Mouse (Mus musculus) hindbrain, embryonic 16.5 days (tissue): ENCODE data around the gene Esam. TPM values are rescaled to one million over a fixed set of nuclear protein-coding genes. Genes with fewer than 3 reads are reported as not detected.
A peak's percentile ranks its signal among the peaks of the same experiment; 100 is the strongest.

Experiments
- ATAC-seq: fragments of 200-750 bp; cut with Nextera tagmentation; 2 replicates; pipeline ENCODE4 v1.8.0; 2017; ENCODE audit warnings: moderate TSS enrichment, moderate library complexity
- H3K27ac ChIP-seq: fragments of 300-500 bp; sonication (generic); 2 replicates; pipeline ENCODE4 v1.5.1; 2014; ENCODE audit warnings: low read depth, mild to moderate bottlenecking, control low read depth, low read length, moderate library complexity
- H3K27me3 ChIP-seq: fragments of 300-500 bp; sonication (generic); replicated peaks from 2 replicates; pipeline ENCODE4 v1.6.1; 2014; ENCODE audit warnings: low read length; ENCODE audit not compliant: control insufficient read depth, insufficient read depth
- H3K36me3 ChIP-seq: fragments of 300-500 bp; sonication (generic); 2 replicates; pipeline ENCODE4 v1.6.1; 2014; ENCODE audit warnings: mild to moderate bottlenecking, low read length, moderate library complexity, mixed read lengths; ENCODE audit not compliant: control insufficient read depth, insufficient read depth
- H3K4me1 ChIP-seq: fragments of 300-500 bp; sonication (generic); 2 replicates; pipeline ENCODE4 v1.6.1; 2014; ENCODE audit warnings: low read depth, low read length; ENCODE audit not compliant: control insufficient read depth, insufficient read depth
- H3K4me2 ChIP-seq: fragments of 300-500 bp; sonication (generic); 2 replicates; pipeline ENCODE4 v1.6.1; 2014; ENCODE audit warnings: mild to moderate bottlenecking, low read length, control low read depth, moderate library complexity
- H3K4me3 ChIP-seq: fragments of 300-500 bp; sonication (generic); 2 replicates; pipeline ENCODE4 v1.5.1; 2014; ENCODE audit warnings: mild to moderate bottlenecking, low read length, control low read depth, moderate library complexity
- H3K9ac ChIP-seq: fragments of 300-500 bp; sonication (generic); 2 replicates; pipeline ENCODE4 v1.6.1; 2014; ENCODE audit warnings: low read depth, mild to moderate bottlenecking, control low read depth, low read length, moderate library complexity
- H3K9me3 ChIP-seq: fragments of 300-500 bp; sonication (generic); 2 replicates; pipeline ENCODE4 v1.6.1; 2014; ENCODE audit warnings: mild to moderate bottlenecking, low read length, moderate library complexity; ENCODE audit not compliant: control insufficient read depth
- WGBS: fragments of 180-500 bp; shearing (Covaris S2); extraction: QIAGEN DNeasy Blood & Tissue Kit; methylation state at CpG from one replicate; pipeline ENCODE4 v1.1.7; 2014; 5-methylcytosine and 5-hydroxymethylcytosine counted together
- polyA plus RNA-seq: library from polyadenylated mRNA; unstranded; fragments of >200 nt; fragmentation: Nextera tagmentation; extraction: Ambion mirVana; gene quantifications from 2 replicates; pipeline ENCODE4 v1.2.1, GENCODE M21; 2015

Gene Esam
- polyA plus RNA-seq, result 44.6 and 47.6 TPM in 2 replicates

- peak; percentile 2; the same call in 1 of the 2 replicates for ATAC-seq
- peak within 1 kb of the TSS; percentile 35; the same call in 1 of the 2 replicates for H3K9ac ChIP-seq
These were observed at the start of gene Esam for GRCm38 (mm10) chr9:37527396-37528224. TSS of gene Esam (plus strand) at chr9:37528078.

GRCm38 (mm10) chr9:37485146-37485545 lies 42.7 kb upstream of the Esam start:
- Histone ChIP-seq H3K4me1 (peaks cover 6% of the 10 kb centered on the region), H3K9me3 (no peaks in the 10 kb centered on the region), H3K27ac (no peak overlapping the region), H3K4me3 (no peak overlapping the region), H3K36me3 (no peaks in the 10 kb centered on the region), H3K4me2 (no peak overlapping the region), H3K9ac (no peak overlapping the region), H3K27me3 (no peaks in the 10 kb centered on the region)
- ATAC-seq, result no peak
- 72% methylated on average over 5 of the region's 5 CpGs for WGBS

More at GRCm38 (mm10) chr9:37527396-37528224, at the start of gene Esam:
- no peaks in the 10 kb centered on the region for H3K9me3 ChIP-seq
- 9% methylated on average over 41 of the region's 41 CpGs for WGBS
- H3K4me3 ChIP-seq, result peak within 1 kb of the TSS; percentile 20
- H3K36me3 ChIP-seq, result peaks cover 14% of the 10 kb centered on the region; the same call in 1 of the 2 replicates
- peak within 1 kb of the TSS; percentile 24; the same call in 1 of the 2 replicates for H3K27ac ChIP-seq
- H3K27me3 ChIP-seq, result peaks cover 35% of the 10 kb centered on the region
- peaks cover 19% of the 10 kb centered on the region for H3K4me1 ChIP-seq
- H3K4me2 ChIP-seq, result peak within 1 kb of the TSS; percentile 31; the same call in 1 of the 2 replicates

- Histone ChIP-seq H3K4me3 (peak overlapping the region; percentile 97), H3K36me3 (no peaks in the 10 kb centered on the region), H3K9me3 (no peaks in the 10 kb centered on the region), H3K27me3 (no peaks in the 10 kb centered on the region), H3K27ac (peak overlapping the region; percentile 100), H3K4me1 (peaks cover 17% of the 10 kb centered on the region), H3K9ac (peak overlapping the region; percentile 97), H3K4me2 (peak overlapping the region; percentile 96)
- no peak for ATAC-seq
- WGBS, result 42% methylated on average over 4 of the region's 4 CpGs
These were observed 39.8 kb upstream of the Esam start for GRCm38 (mm10) chr9:37488041-37488440.

GRCm38 (mm10) chr9:37488611-37489396 lies 39.1 kb upstream of the Esam start, which contains the start of gene Msantd2:
TSS of gene Msantd2 (plus strand) at chr9:37489319.
- Histone ChIP-seq H3K27me3 (no peaks in the 10 kb centered on the region), H3K27ac (peak within 1 kb of the TSS; percentile 100), H3K4me1 (peaks cover 17% of the 10 kb centered on the region), H3K4me3 (peak within 1 kb of the TSS; percentile 97), H3K9ac (peak within 1 kb of the TSS; percentile 97), H3K4me2 (peak within 1 kb of the TSS; percentile 96), H3K36me3 (no peaks in the 10 kb centered on the region), H3K9me3 (no peaks in the 10 kb centered on the region)
- ATAC-seq, result peak; percentile 98
- 0% methylated on average over 38 of the region's 44 CpGs for WGBS

- peak; percentile 77 for ATAC-seq
- Histone ChIP-seq H3K27me3 (no peaks in the 10 kb centered on the region), H3K36me3 (no peaks in the 10 kb centered on the region), H3K27ac (peak overlapping the region; percentile 100), H3K9ac (peak overlapping the region; percentile 97), H3K4me3 (peak overlapping the region; percentile 97), H3K9me3 (no peaks in the 10 kb centered on the region), H3K4me1 (peaks cover 17% of the 10 kb centered on the region), H3K4me2 (peak overlapping the region; percentile 96)
- WGBS, result 0% methylated on average over 59 of the region's 75 CpGs
These were observed 38.3 kb upstream of the Esam start for GRCm38 (mm10) chr9:37489446-37490120.

GRCm38 (mm10) chr9:37495761-37496160 lies 32.1 kb upstream of the Esam start:
- H3K27me3 ChIP-seq, result no peaks in the 10 kb centered on the region
- no peak for ATAC-seq
- H3K4me2 ChIP-seq, result no peak overlapping the region
- H3K4me1 ChIP-seq, result peaks cover 5% of the 10 kb centered on the region
- WGBS, result 76% methylated on average over 3 of the region's 3 CpGs
- no peaks in the 10 kb centered on the region for H3K9me3 ChIP-seq
- H3K9ac ChIP-seq, result no peak overlapping the region
- H3K4me3 ChIP-seq, result no peak overlapping the region
- H3K36me3 ChIP-seq, result 0 out of 2 replicates have a peak, but pooled peaks cover 2% of the 10 kb centered on the region
- no peak overlapping the region for H3K27ac ChIP-seq

- Histone ChIP-seq H3K4me3 (no peak overlapping the region), H3K27me3 (no peaks in the 10 kb centered on the region), H3K36me3 (0 out of 2 replicates have a peak, but pooled peaks cover 2% of the 10 kb centered on the region), H3K9ac (no peak overlapping the region), H3K27ac (no peak overlapping the region), H3K4me1 (peaks cover 2% of the 10 kb centered on the region; the same call in 1 of the 2 replicates), H3K4me2 (no peak overlapping the region), H3K9me3 (no peaks in the 10 kb centered on the region)
- ATAC-seq, result no peak
These were observed 31.6 kb upstream of the Esam start for GRCm38 (mm10) chr9:37496325-37496724.

- ATAC-seq, result no peak
- H3K9me3 ChIP-seq, result no peaks in the 10 kb centered on the region
- 72% methylated on average over 3 of the region's 3 CpGs for WGBS
These were observed 27.7 kb upstream of the Esam start for GRCm38 (mm10) chr9:37500201-37500600.

More at GRCm38 (mm10) chr9:37500201-37500600, 27.7 kb upstream of the Esam start:
- Histone ChIP-seq H3K27me3 (no peaks in the 10 kb centered on the region), H3K4me1 (no peaks in the 10 kb centered on the region), H3K4me3 (no peak overlapping the region), H3K27ac (no peak overlapping the region), H3K4me2 (no peak overlapping the region), H3K36me3 (0 out of 2 replicates have a peak, but pooled peaks cover 2% of the 10 kb centered on the region), H3K9ac (no peak overlapping the region)
